Mouse (Mus musculus) myocyte (in vitro differentiated cells): ENCODE results near the gene Pde8b.

Source experiments
- CEBPB ChIP-seq: IDR thresholded peaks from 2 replicates; pipeline ENCODE4 v1.6.1; 2011; ENCODE audit warnings: mild to moderate bottlenecking, moderate library complexity; ENCODE audit not compliant: poor library complexity, insufficient read depth, severe bottlenecking
- MYOG ChIP-seq, 3 experiments: IDR thresholded peaks; one replicate each; pipeline ENCODE4 v1.6.1; 2011; ENCODE audit warnings: control low read depth in 2 of 3, low read depth in 2 of 3, mild to moderate bottlenecking in 2 of 3; ENCODE audit not compliant: insufficient read length in 2 of 3, control insufficient read depth in 1 of 3, insufficient read depth in 1 of 3
- POLR2A ChIP-seq: IDR thresholded peaks from one replicate; pipeline ENCODE4 v1.6.1; 2011; ENCODE audit warnings: low read depth, mild to moderate bottlenecking, control low read depth, moderate library complexity; ENCODE audit not compliant: insufficient read length
- POLR2AphosphoS2 ChIP-seq: IDR thresholded peaks from one replicate; pipeline ENCODE4 v1.6.1; 2011; ENCODE audit warnings: low read depth, control low read depth; ENCODE audit not compliant: insufficient read length
- TCF12 ChIP-seq: IDR thresholded peaks from one replicate; pipeline ENCODE4 v1.6.1; 2011; ENCODE audit warnings: mild to moderate bottlenecking, control low read depth; ENCODE audit not compliant: poor library complexity, insufficient read depth, severe bottlenecking

DNA sequence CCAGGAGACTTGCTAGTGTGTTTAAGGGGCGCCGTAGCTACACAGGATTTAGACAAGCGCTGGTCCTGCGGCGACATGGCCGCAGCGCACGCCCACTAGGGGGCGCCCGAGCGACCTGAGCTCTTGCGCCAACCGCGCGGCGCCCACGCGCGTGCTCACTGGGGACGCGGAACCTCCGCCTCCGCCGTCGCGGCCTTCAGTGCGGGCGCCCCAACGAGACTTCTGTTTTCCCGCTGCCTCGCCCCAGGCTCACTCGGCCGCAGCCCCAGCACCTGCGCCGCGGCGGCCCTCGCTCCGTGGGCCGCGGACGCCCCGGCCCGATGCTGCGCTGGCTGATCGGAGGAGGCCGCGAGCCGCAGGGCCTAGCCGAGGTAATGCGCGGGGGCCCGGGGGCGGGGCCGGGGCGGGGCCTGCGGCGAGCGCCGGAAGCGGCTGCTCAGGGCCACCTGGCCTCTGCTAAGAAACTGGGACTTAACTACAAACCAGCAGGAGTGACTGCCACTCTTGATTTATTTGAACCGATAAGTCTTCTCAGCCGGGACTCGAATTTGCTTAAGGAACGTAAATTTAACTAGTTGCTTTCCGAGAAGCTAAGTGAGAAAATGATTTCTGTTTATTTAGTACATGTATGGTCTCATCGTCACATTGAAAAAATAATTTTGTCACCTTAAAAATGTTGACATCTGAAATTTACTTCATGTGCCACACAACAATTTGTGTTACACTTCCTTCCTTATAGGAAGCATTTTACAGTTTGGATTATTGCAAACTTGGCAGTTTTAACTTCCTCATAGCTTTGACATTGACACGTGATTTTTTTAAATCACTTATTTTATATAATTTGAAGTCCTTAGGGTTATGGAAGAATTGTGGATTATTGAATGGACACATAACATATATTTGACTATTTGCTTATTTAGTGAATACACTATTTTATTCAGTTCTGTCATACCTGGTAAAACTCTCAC, 273.6 kb downstream of the Pde8b start, which contains the start of gene Wdr41:
- peak; percentile 58 for TF ChIP-seq POLR2A
- no peak for TF ChIP-seq CEBPB
- TF ChIP-seq POLR2AphosphoS2: no peak
- TF ChIP-seq MYOG (IDR thresholded peaks at IDR 0.05; ENCODE audit: control insufficient read depth in 1 of 3, insufficient read depth in 1 of 3, insufficient read length in 2 of 3, low read depth in 2 of 3): peak in 1 of 3 experiments; percentile 23
- TF ChIP-seq TCF12: no peak
